In genomic region chr7:143823266-143823605, GRCm38 (mm10) we compare ENCODE assay signal across 8 mouse cellular contexts. TPM values are rescaled to one million over a fixed set of nuclear protein-coding genes. Genes with fewer than 3 reads are reported as not detected.
DNase-seq lines count a peak whose midpoint lies in the region; ATAC-seq lines count a peak whose summit lies in the region.

No protein-coding gene starts in this region.

- peak overlapping the region; percentile 68 for H3K9ac ChIP-seq in midbrain, embryonic 11.5 days (ENCODE audit: low read length)

- peak overlapping the region; percentile 45 for H3K4me2 ChIP-seq in midbrain, embryonic 11.5 days

- peak overlapping the region; percentile 69 for H3K4me3 ChIP-seq in hindbrain, embryonic 10.5 days
- peak overlapping the region; percentile 57 for H3K4me3 ChIP-seq in midbrain, embryonic 11.5 days (ENCODE audit: low read depth, low read length)

- 80% methylated on average over 4 of the region's 4 CpGs for WGBS in hindbrain, embryonic 10.5 days
- 78% methylated on average over 4 of the region's 4 CpGs for WGBS in midbrain, embryonic 11.5 days

- H3K9me3 ChIP-seq in hindbrain, embryonic 10.5 days, result no peaks in the 10 kb centered on the region
- H3K9me3 ChIP-seq in midbrain, embryonic 11.5 days (ENCODE audit: control insufficient read depth, low read length), result no peaks in the 10 kb centered on the region

- DNase-seq in kidney, adult 11 months, result peak; percentile 23
- no peak for DNase-seq in kidney, postnatal 25 days
- peak; percentile 21 for DNase-seq in ZHBTc4 (ENCODE audit: low read depth, low spot score)
- no peak for DNase-seq in hindbrain, embryonic 10.5 days (ENCODE audit: low spot score)
- DNase-seq in midbrain, embryonic 11.5 days (ENCODE audit: low spot score, missing footprints), result no peak
- no peak for DNase-seq in layer of hippocampus, adult 9-11 months
- no peak for DNase-seq in right cerebral cortex, adult 18-20 months
- DNase-seq in frontal cortex, adult 2 months (ENCODE audit: extremely low spot score in 1 of 2, low spot score in 1 of 2), result no peak

- no peak; the same call in 1 of the 2 replicates for ATAC-seq in midbrain, embryonic 11.5 days (ENCODE audit: low FRiP score)

- H3K27ac ChIP-seq in hindbrain, embryonic 10.5 days, result peak overlapping the region; percentile 92
- H3K27ac ChIP-seq in midbrain, embryonic 11.5 days (ENCODE audit: low read depth, low read length), result no peak overlapping the region

- H3K36me3 ChIP-seq in hindbrain, embryonic 10.5 days, result peaks cover 10% of the 10 kb centered on the region
- H3K36me3 ChIP-seq in midbrain, embryonic 11.5 days (ENCODE audit: control insufficient read depth, insufficient read depth, low read length), result no peaks in the 10 kb centered on the region

- H3K27me3 ChIP-seq in hindbrain, embryonic 10.5 days (ENCODE audit: insufficient read depth, poor library complexity, severe bottlenecking), result no peaks in the 10 kb centered on the region
- no peaks in the 10 kb centered on the region for H3K27me3 ChIP-seq in midbrain, embryonic 11.5 days (ENCODE audit: control insufficient read depth, insufficient read depth, low read length)

- H3K4me1 ChIP-seq in hindbrain, embryonic 10.5 days (replicated peaks), result peaks cover 17% of the 10 kb centered on the region
- peaks cover 9% of the 10 kb centered on the region for H3K4me1 ChIP-seq in midbrain, embryonic 11.5 days (ENCODE audit: control insufficient read depth, insufficient read depth, low read length)

RNA-seq across cellular contexts. Expression of gene Dhcr7, which starts 0.3 kb away (rescaled TPM):
- polyA plus RNA-seq in hindbrain, embryonic 10.5 days (2016; fragmentation: Nextera tagmentation; extraction: Ambion mirVana), result 92.6 and 95.7 TPM in 2 replicates
- polyA plus RNA-seq in midbrain, embryonic 11.5 days (2014; fragmentation: Nextera tagmentation; extraction: Ambion mirVana), result 88.7 and 89.8 TPM in 2 replicates
- 55.5 and 58.7 TPM in 2 replicates for polyA plus RNA-seq in frontal cortex, adult 2 months (2012; rRNA removed)

RNA-seq across cellular contexts. Expression of gene Nadsyn1, which starts 0.6 kb away (rescaled TPM):
- 9.0 and 9.5 TPM in 2 replicates for polyA plus RNA-seq in hindbrain, embryonic 10.5 days (2016; fragmentation: Nextera tagmentation; extraction: Ambion mirVana)
- polyA plus RNA-seq in midbrain, embryonic 11.5 days (2014; fragmentation: Nextera tagmentation; extraction: Ambion mirVana), result 7.9 and 8.3 TPM in 2 replicates
- polyA plus RNA-seq in frontal cortex, adult 2 months (2012; rRNA removed), result 7.1 and 7.9 TPM in 2 replicates

RNA-seq across cellular contexts. Expression of gene Mrgpre, which starts 38.9 kb away (rescaled TPM):
- 2.2 and 2.7 TPM in 2 replicates for polyA plus RNA-seq in hindbrain, embryonic 10.5 days (2016; fragmentation: Nextera tagmentation; extraction: Ambion mirVana)
- 2.7 and 3.7 TPM in 2 replicates for polyA plus RNA-seq in midbrain, embryonic 11.5 days (2014; fragmentation: Nextera tagmentation; extraction: Ambion mirVana)
- polyA plus RNA-seq in frontal cortex, adult 2 months (2012; rRNA removed), result 6.2 and 6.3 TPM in 2 replicates

RNA-seq across cellular contexts. Expression of gene Gm498, which starts 43.4 kb away (rescaled TPM):
- polyA plus RNA-seq in hindbrain, embryonic 10.5 days (2016; fragmentation: Nextera tagmentation; extraction: Ambion mirVana), result not detected in 2 replicates
- polyA plus RNA-seq in midbrain, embryonic 11.5 days (2014; fragmentation: Nextera tagmentation; extraction: Ambion mirVana), result not detected in 2 replicates
- not detected in 2 replicates for polyA plus RNA-seq in frontal cortex, adult 2 months (2012; rRNA removed)

RNA-seq across cellular contexts. Expression of gene Mrgprg, which starts 56.4 kb away (rescaled TPM):
- polyA plus RNA-seq in hindbrain, embryonic 10.5 days (2016; fragmentation: Nextera tagmentation; extraction: Ambion mirVana), result not detected in 2 replicates
- not detected in 2 replicates for polyA plus RNA-seq in midbrain, embryonic 11.5 days (2014; fragmentation: Nextera tagmentation; extraction: Ambion mirVana)
- 0.29 and 0.36 TPM in 2 replicates for polyA plus RNA-seq in frontal cortex, adult 2 months (2012; rRNA removed)

Comparison
In these comparisons a context has a peak if more than half of its experiments do, and no peak if none do; other contexts are left out.
1. DNase-seq: peak in kidney, adult 11 months (single experiment) and ZHBTc4 (single experiment); none in kidney, postnatal 25 days (0 of 2), hindbrain, embryonic 10.5 days (single experiment), midbrain, embryonic 11.5 days (single experiment), layer of hippocampus, adult 9-11 months (single experiment), right cerebral cortex, adult 18-20 months (single experiment) and frontal cortex, adult 2 months (0 of 2).